Mouse (Mus musculus) G1E (cell line): ENCODE data around the gene Arl4d. TPM values are rescaled to one million over a fixed set of nuclear protein-coding genes. Genes with fewer than 3 reads are reported as not detected.
"Not testable (repeated sequence)": the region's sequence is repeated elsewhere in the genome, so short reads cannot be mapped to it uniquely, and the experiment has no call there.

Source experiments
- ATAC-seq: 2 replicates; pipeline ENCODE4 v1.8.0; 2016; ENCODE audit warnings: mild to moderate bottlenecking; ENCODE audit not compliant: insufficient number of reproducible peaks, poor library complexity, low FRiP score, severe bottlenecking; ENCODE audit errors: extremely low read depth
- DNase-seq: peaks from one replicate; pipeline ENCODE4 v3.0.0; 2012; ENCODE audit warnings: low spot score
- H3K27me3 ChIP-seq: 2 replicates; pipeline ENCODE4 v1.6.1; 2012; ENCODE audit warnings: mild to moderate bottlenecking, low read length, inconsistent platforms; ENCODE audit not compliant: insufficient read depth
- H3K36me3 ChIP-seq: replicated peaks from 2 replicates; pipeline ENCODE3; 2012; ENCODE audit warnings: mild to moderate bottlenecking, inconsistent platforms
- H3K4me1 ChIP-seq: 2 replicates; pipeline ENCODE4 v1.6.1; 2012; ENCODE audit warnings: low read depth, low read length, inconsistent platforms, mixed read lengths; ENCODE audit not compliant: insufficient read depth
- H3K4me3 ChIP-seq: 2 replicates; pipeline ENCODE4 v1.5.1; 2012; ENCODE audit warnings: low read depth, mild to moderate bottlenecking, inconsistent platforms, low read length, moderate library complexity, mixed read lengths
- H3K9me3 ChIP-seq: replicated peaks from 2 replicates; pipeline ENCODE4 v1.6.1; 2012; ENCODE audit warnings: inconsistent platforms
- CTCF ChIP-seq: IDR thresholded peaks from 2 replicates; pipeline ENCODE4 v1.5.1; 2012; ENCODE audit warnings: low read depth, low read length, inconsistent platforms, mixed read lengths
- GATA1 ChIP-seq: IDR thresholded peaks from 2 replicates; pipeline ENCODE4 v1.6.1; 2012; ENCODE audit warnings: borderline replicate concordance, low read length, inconsistent platforms, mixed read lengths
- GATA2 ChIP-seq: IDR thresholded peaks from 2 replicates; pipeline ENCODE4 v1.6.1; 2012; ENCODE audit warnings: low read depth, low read length, inconsistent platforms, borderline replicate concordance
- POLR2AphosphoS5 ChIP-seq: IDR thresholded peaks from 2 replicates; pipeline ENCODE4 v1.6.1; 2012; ENCODE audit warnings: low read depth, low read length, inconsistent platforms; ENCODE audit not compliant: insufficient replicate concordance
- TAL1 ChIP-seq: conservative IDR thresholded peaks from 2 replicates; pipeline ENCODE4 v1.6.1; 2012; ENCODE audit warnings: low read depth, low read length, inconsistent platforms, mixed read lengths
- polyA plus RNA-seq: library from polyadenylated mRNA; stranded (reverse); fragments of >175 nt; gene quantifications from 2 replicates; pipeline ENCODE4 v1.2.3, GENCODE M21; 2012
- total RNA-seq, 2 experiments: library from RNA; stranded (forward) in 1 of 2; stranded (reverse) in 1 of 2; fragments of 200-1000 nt in 1 of 2; fragments of >200 nt in 1 of 2; fragmentation: Nextera tagmentation in 1 of 2; gene quantifications; 2 replicates each; pipeline ENCODE4 v1.2.3; 2014 to 2017

Arl4d gene
- total RNA-seq (2014; fragmentation: Nextera tagmentation) (3.5 and 6.8 TPM in 2 replicates), total RNA-seq (2017) (2.2 TPM in 2 replicates), polyA plus RNA-seq (5.2 TPM in 2 replicates)

DNA sequence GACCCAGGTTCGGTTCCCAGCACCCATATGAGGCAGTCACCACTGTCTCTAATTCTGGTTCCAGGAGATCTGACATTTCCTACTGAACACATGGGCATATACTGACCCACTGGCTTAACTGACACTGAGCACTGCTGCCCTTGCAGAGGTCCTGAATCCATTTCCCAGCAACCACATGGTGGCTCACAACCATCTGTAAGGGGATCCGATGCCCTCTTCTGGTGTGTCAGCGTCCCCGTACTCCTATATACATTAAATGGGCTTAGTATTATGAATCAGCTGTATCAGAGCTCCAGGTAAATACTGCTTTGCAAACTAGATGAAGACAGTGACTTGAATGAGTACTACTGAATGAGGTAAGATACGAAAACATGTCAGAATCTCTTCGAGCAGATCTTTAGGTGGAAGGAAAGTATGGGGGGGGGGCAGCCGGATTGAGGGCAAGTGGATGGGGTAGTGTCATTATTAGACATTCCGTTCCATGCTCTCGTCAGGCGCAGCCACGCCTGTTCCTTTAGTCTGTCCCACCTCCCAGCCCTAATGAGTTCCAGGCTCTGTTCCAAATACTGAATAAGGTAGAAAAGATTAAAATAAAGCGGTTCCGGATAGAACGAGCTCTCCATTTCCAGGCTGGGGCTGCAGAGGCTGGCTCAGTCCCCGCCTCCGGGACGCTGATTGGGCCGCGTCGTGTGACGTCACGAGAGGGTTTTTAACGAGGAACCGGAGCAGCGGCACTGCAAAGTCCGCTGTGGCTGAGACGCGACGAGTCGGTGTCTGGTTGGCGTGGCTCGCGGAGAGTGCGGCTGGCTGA is at the start of gene Arl4d:
TSS of gene Arl4d (plus strand) at position 717 of the 811 bp plus-strand sequence.
- DNase-seq (peak; percentile 94), ATAC-seq (peak; percentile 80)
- no peaks in the 10 kb centered on the region for H3K9me3 ChIP-seq
- H3K36me3 ChIP-seq, result peaks cover 12% of the 10 kb centered on the region
- peaks cover 73% of the 10 kb centered on the region for H3K4me1 ChIP-seq
- H3K4me3 ChIP-seq, result peak within 1 kb of the TSS; percentile 79
- H3K27me3 ChIP-seq, result peaks cover 6% of the 10 kb centered on the region
- no peak for TF ChIP-seq CTCF
- TF ChIP-seq GATA2, result no peak
- no peak for TF ChIP-seq POLR2AphosphoS5
- TF ChIP-seq TAL1, result no peak
- TF ChIP-seq GATA1, result no peak

GRCm38 (mm10) chr11:101616104-101616503 is 49.2 kb upstream of the Arl4d start:
- H3K27me3 ChIP-seq, result peaks cover 41% of the 10 kb centered on the region
- H3K4me1 ChIP-seq, result peaks cover 7% of the 10 kb centered on the region; the same call in 1 of the 2 replicates
- H3K36me3 ChIP-seq, result no peaks in the 10 kb centered on the region
- H3K4me3 ChIP-seq, result no peak overlapping the region
- H3K9me3 ChIP-seq, result 0 out of 2 replicates have a peak, but pooled peaks cover 2% of the 10 kb centered on the region
- no peak for DNase-seq
- TF ChIP-seq TAL1, result no peak
- TF ChIP-seq POLR2AphosphoS5, result no peak
- TF ChIP-seq GATA2, result no peak
- no peak for TF ChIP-seq CTCF
- TF ChIP-seq GATA1, result no peak
- no peak for ATAC-seq

DNA sequence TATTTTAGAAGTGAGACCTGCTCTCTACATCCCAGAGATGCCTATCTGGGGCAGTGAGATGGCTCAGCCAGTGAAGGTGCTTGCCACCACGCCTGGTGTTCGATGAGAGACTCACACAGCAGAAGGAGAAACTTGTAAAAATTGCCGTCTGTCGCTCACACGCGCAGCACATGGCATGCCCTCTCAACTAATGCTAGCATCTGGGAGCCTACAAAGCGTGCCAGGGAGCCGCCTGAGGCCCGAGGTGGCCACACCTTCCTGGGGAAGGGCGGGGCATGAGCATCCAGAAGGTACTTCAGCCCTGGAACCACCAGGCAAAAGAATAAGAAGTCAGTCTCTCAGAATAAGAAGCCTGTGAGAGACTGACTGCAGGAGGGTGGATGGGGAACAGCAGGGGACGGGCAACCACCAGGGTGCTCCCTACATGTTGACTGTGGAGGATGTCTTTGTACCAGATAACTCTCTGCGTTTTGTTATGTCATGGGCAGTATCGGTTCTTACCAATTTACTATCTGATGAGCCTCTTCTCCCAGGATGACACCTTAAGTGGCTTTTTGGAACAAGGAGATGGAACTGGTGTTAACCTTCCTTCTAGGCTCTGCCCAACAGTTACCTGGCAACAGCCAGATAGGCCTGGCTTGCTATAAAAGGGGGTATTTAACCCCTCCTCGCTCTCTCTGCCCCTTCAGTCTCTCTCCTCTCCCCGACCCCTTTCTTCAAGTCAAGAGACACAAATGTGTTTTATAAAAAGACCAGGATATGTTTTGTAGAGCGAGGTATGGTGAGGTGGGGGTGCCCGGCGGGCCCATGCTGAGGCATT is 48.2 kb upstream of the Arl4d start:
- Histone ChIP-seq H3K4me3 (no peak overlapping the region), H3K27me3 (peaks cover 41% of the 10 kb centered on the region), H3K4me1 (peaks cover 7% of the 10 kb centered on the region; the same call in 1 of the 2 replicates), H3K9me3 (peaks cover 10% of the 10 kb centered on the region), H3K36me3 (no peaks in the 10 kb centered on the region)
- ATAC-seq, result no peak
- no peak for DNase-seq
- TF ChIP-seq GATA1, result no peak
- TF ChIP-seq GATA2, result no peak
- TF ChIP-seq POLR2AphosphoS5, result no peak
- no peak for TF ChIP-seq CTCF
- no peak for TF ChIP-seq TAL1

DNA sequence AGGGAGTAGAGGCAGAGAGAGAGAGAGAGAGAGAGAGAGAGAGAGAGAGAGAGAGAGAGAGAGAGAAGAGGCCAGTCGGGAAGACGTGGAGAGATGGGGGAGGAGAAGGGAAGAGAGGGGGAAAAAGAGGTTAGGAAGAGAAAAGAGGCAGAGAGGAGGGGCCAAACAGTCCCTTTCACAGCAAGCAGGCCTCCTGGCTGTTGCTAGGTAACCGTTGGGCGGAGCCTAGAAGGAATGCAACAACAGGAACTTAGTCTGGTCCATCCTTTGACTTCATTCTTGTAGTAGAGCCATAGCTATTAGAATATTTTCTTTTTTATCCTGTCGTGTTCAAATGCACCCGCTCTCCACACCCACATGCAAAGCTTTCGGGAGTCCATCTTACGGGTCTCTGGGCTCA is 47.5 kb upstream of the Arl4d start:
- H3K4me3 ChIP-seq, result no peak overlapping the region
- peaks cover 41% of the 10 kb centered on the region for H3K27me3 ChIP-seq
- no peak for TF ChIP-seq GATA2
- no peak for TF ChIP-seq POLR2AphosphoS5
- no peak for TF ChIP-seq TAL1
- no peak for TF ChIP-seq GATA1
- TF ChIP-seq CTCF, result no peak
- DNase-seq (no peak), ATAC-seq (no peak)
- no peaks in the 10 kb centered on the region for H3K36me3 ChIP-seq
- peaks cover 7% of the 10 kb centered on the region; the same call in 1 of the 2 replicates for H3K4me1 ChIP-seq
- H3K9me3 ChIP-seq, result peaks cover 16% of the 10 kb centered on the region

- TF ChIP-seq POLR2AphosphoS5 (no peak), CTCF (no peak), GATA1 (no peak), GATA2 (no peak), TAL1 (no peak)
- ATAC-seq (no peak), DNase-seq (no peak)
- Histone ChIP-seq H3K36me3 (no peaks in the 10 kb centered on the region), H3K27me3 (peaks cover 36% of the 10 kb centered on the region), H3K4me3 (no peak overlapping the region), H3K4me1 (peaks cover 7% of the 10 kb centered on the region; the same call in 1 of the 2 replicates), H3K9me3 (peaks cover 19% of the 10 kb centered on the region)
Observed at GRCm38 (mm10) chr11:101618596-101618995, 46.7 kb upstream of the Arl4d start.

DNA sequence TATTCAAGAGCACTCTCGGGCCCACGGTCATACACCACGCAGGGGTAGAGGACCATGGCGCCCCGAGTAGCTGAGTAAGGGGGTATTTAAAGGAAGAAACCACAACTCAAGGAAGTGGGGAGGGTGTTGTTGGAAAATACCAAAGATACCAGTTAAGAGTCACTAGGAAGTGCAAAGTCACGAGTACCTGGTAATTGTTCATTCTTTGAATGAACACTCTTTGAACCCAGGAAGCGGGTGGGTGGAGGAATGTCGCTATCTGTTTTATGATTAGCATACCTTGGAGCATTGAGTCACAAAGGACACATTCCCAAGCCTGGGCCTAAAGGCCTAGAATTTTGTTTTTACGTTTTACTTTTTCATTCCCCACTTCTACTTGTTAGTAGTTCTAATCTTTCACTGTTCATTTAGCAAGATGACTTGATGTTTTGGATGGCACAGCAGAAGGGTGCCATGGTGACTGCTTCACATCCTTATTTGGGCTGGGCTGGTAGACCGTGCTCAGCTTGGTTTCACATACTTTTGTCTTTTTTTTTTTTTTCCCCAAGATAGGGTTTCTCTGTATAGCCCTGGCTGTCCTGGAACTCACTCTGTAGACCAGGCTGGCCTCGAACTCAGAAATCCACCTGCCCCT is 45.2 kb upstream of the Arl4d start:
- H3K4me3 ChIP-seq, DNase-seq, H3K4me1 ChIP-seq, H3K36me3 ChIP-seq, ATAC-seq: not testable (repeated sequence)
- peaks cover 23% of the 10 kb centered on the region for H3K27me3 ChIP-seq
- H3K9me3 ChIP-seq, result peaks cover 24% of the 10 kb centered on the region
